Mouse (Mus musculus): ENCODE data around the gene Unk.

Unk gene

GRCm38 (mm10) chr11:116030898-116031845, 1.1 kb downstream of the Unk start:
- peak; percentile 49 to 81 for DNase-seq (ENCODE audit: low spot score in 2 of 2)

GRCm38 (mm10) chr11:116034584-116034983, 4.5 kb downstream of the Unk start:
- DNase-seq (ENCODE audit: low spot score in 2 of 2), result no peak

- no peak for DNase-seq (ENCODE audit: low spot score in 2 of 2)
Observed at GRCm38 (mm10) chr11:116036671-116037070, 6.5 kb downstream of the Unk start.

- no peak for DNase-seq (ENCODE audit: low spot score in 2 of 2)
Observed at GRCm38 (mm10) chr11:116037826-116038225, 7.7 kb downstream of the Unk start.

- no peak for DNase-seq (ENCODE audit: low spot score in 2 of 2)
Observed at GRCm38 (mm10) chr11:116040593-116040992, 10.5 kb downstream of the Unk start.

GRCm38 (mm10) chr11:116041833-116042232, 11.7 kb downstream of the Unk start:
- no peak for DNase-seq (ENCODE audit: low spot score in 2 of 2)

- no peak for DNase-seq (ENCODE audit: low spot score in 2 of 2)
Observed at GRCm38 (mm10) chr11:116042372-116043138, 12.4 kb downstream of the Unk start.

GRCm38 (mm10) chr11:116043286-116043685, 13.2 kb downstream of the Unk start:
- DNase-seq (ENCODE audit: low spot score in 2 of 2), result no peak

GRCm38 (mm10) chr11:116045173-116045572, 15.1 kb downstream of the Unk start:
- DNase-seq (ENCODE audit: low spot score in 2 of 2), result no peak

- DNase-seq (ENCODE audit: low spot score in 2 of 2), result no peak
Observed at GRCm38 (mm10) chr11:116049610-116050009, 19.5 kb downstream of the Unk start.

- no peak for DNase-seq (ENCODE audit: low spot score in 2 of 2)
Observed at GRCm38 (mm10) chr11:116050196-116050595, 20.1 kb downstream of the Unk start.

- DNase-seq (ENCODE audit: low spot score in 2 of 2), result no peak
Observed at GRCm38 (mm10) chr11:116053510-116054229, 23.5 kb downstream of the Unk start.

GRCm38 (mm10) chr11:116055873-116056272, 25.8 kb downstream of the Unk start:
- no peak for DNase-seq (ENCODE audit: low spot score in 2 of 2)

GRCm38 (mm10) chr11:116057237-116057881, 27.2 kb downstream of the Unk start:
- peak in 1 of 2 experiments; percentile 42 for DNase-seq (ENCODE audit: low spot score in 2 of 2)

- DNase-seq (ENCODE audit: low spot score in 2 of 2), result no peak
Observed at GRCm38 (mm10) chr11:116058022-116058614, 28.0 kb downstream of the Unk start.

- no peak for DNase-seq (ENCODE audit: low spot score in 2 of 2)
Observed at GRCm38 (mm10) chr11:116058868-116059690, 29.0 kb downstream of the Unk start.

GRCm38 (mm10) chr11:116059691-116060025, 29.5 kb downstream of the Unk start:
- DNase-seq (ENCODE audit: low spot score in 2 of 2), result no peak

- no peak for DNase-seq (ENCODE audit: low spot score in 2 of 2)
Observed at GRCm38 (mm10) chr11:116060596-116060995, 30.5 kb downstream of the Unk start.

GRCm38 (mm10) chr11:116061641-116062415, 31.7 kb downstream of the Unk start:
- no peak for DNase-seq (ENCODE audit: low spot score in 2 of 2)

GRCm38 (mm10) chr11:116062521-116062920, 32.4 kb downstream of the Unk start:
- no peak for DNase-seq (ENCODE audit: low spot score in 2 of 2)
